Mouse (Mus musculus) embryonic fibroblast, embryonic 13.5 days (primary cell): ENCODE results near the gene Pmp22. TPM values are rescaled to one million over a fixed set of nuclear protein-coding genes. Genes with fewer than 3 reads are reported as not detected.

ENCODE experiments used
- H3K27ac ChIP-seq: 2 replicates; pipeline ENCODE4 v1.5.1; 2012; ENCODE audit warnings: low read length, control low read depth, inconsistent platforms; ENCODE audit not compliant: insufficient read depth
- H3K4me1 ChIP-seq: 2 replicates; pipeline ENCODE4 v1.6.1; 2011; ENCODE audit warnings: low read length; ENCODE audit not compliant: control insufficient read depth, insufficient read depth
- H3K4me3 ChIP-seq: 2 replicates; pipeline ENCODE4 v1.5.1; 2011; ENCODE audit warnings: mild to moderate bottlenecking, control low read depth, low read length; ENCODE audit not compliant: insufficient read depth
- CTCF ChIP-seq: IDR thresholded peaks from 2 replicates; pipeline ENCODE4 v1.5.1; 2011; ENCODE audit warnings: mild to moderate bottlenecking, control low read depth, low read length, moderate library complexity, borderline replicate concordance; ENCODE audit not compliant: insufficient read depth
- POLR2A ChIP-seq: IDR thresholded peaks from 2 replicates; pipeline ENCODE4 v1.6.1; 2011; ENCODE audit warnings: low read depth, mild to moderate bottlenecking, control low read depth, low read length, moderate library complexity
- polyA plus RNA-seq: library from polyadenylated mRNA; stranded (reverse); fragments of >200 nt; gene quantifications from 2 replicates; pipeline ENCODE4 v1.2.4, GENCODE M21; 2011; ENCODE audit warnings: low read depth; ENCODE audit not compliant: missing spikeins, insufficient read length

Gene Pmp22
- polyA plus RNA-seq, 1 experiment = 179 TPM

GRCm38 (mm10) chr11:63134742-63135482, 6.1 kb downstream of the Pmp22 start:
- no peak for TF ChIP-seq POLR2A
- no peak for TF ChIP-seq CTCF
- H3K4me1 ChIP-seq = peaks cover 14% of the 10 kb centered on the region
- H3K27ac ChIP-seq = peak overlapping the region; percentile 58
- no peak overlapping the region for H3K4me3 ChIP-seq

- Histone ChIP-seq H3K27ac (peak overlapping the region; percentile 58), H3K4me1 (peaks cover 14% of the 10 kb centered on the region), H3K4me3 (no peak overlapping the region)
- TF ChIP-seq CTCF (peak; percentile 90), POLR2A (no peak)
Observed at GRCm38 (mm10) chr11:63135622-63136021, 6.8 kb downstream of the Pmp22 start.

- TF ChIP-seq CTCF = no peak
- TF ChIP-seq POLR2A = no peak
- H3K4me1 ChIP-seq = peaks cover 14% of the 10 kb centered on the region
- no peak overlapping the region for H3K4me3 ChIP-seq
- H3K27ac ChIP-seq = peak overlapping the region; percentile 10
Observed at GRCm38 (mm10) chr11:63136205-63136604, 7.4 kb downstream of the Pmp22 start.

GRCm38 (mm10) chr11:63136836-63137416, 8.1 kb downstream of the Pmp22 start:
- no peak overlapping the region for H3K4me3 ChIP-seq
- H3K4me1 ChIP-seq = peaks cover 14% of the 10 kb centered on the region
- H3K27ac ChIP-seq = no peak overlapping the region
- TF ChIP-seq POLR2A (no peak), CTCF (no peak)

- no peak overlapping the region for H3K4me3 ChIP-seq
- H3K27ac ChIP-seq = no peak overlapping the region
- H3K4me1 ChIP-seq = peaks cover 13% of the 10 kb centered on the region
- TF ChIP-seq CTCF = no peak
- no peak for TF ChIP-seq POLR2A
Observed at GRCm38 (mm10) chr11:63138739-63139138, 10.0 kb downstream of the Pmp22 start.

GRCm38 (mm10) chr11:63142311-63142710, 13.5 kb downstream of the Pmp22 start:
- Histone ChIP-seq H3K4me1 (no peaks in the 10 kb centered on the region; the same call in 1 of the 2 replicates), H3K4me3 (no peak overlapping the region), H3K27ac (no peak overlapping the region)
- no peak for TF ChIP-seq POLR2A
- TF ChIP-seq CTCF = no peak

GRCm38 (mm10) chr11:63142816-63143215, 14.0 kb downstream of the Pmp22 start:
- H3K4me3 ChIP-seq = no peak overlapping the region
- H3K4me1 ChIP-seq = no peaks in the 10 kb centered on the region; the same call in 1 of the 2 replicates
- H3K27ac ChIP-seq = no peak overlapping the region
- TF ChIP-seq CTCF (no peak), POLR2A (no peak)

- Histone ChIP-seq H3K4me3 (no peak overlapping the region), H3K27ac (no peak overlapping the region), H3K4me1 (no peaks in the 10 kb centered on the region; the same call in 1 of the 2 replicates)
- TF ChIP-seq POLR2A = no peak
- no peak for TF ChIP-seq CTCF
Observed at GRCm38 (mm10) chr11:63143486-63143885, 14.7 kb downstream of the Pmp22 start.

GRCm38 (mm10) chr11:63146601-63147000, 17.8 kb downstream of the Pmp22 start:
- Histone ChIP-seq H3K4me3 (no peak overlapping the region), H3K27ac (no peak overlapping the region)

GRCm38 (mm10) chr11:63148276-63148675, 19.5 kb downstream of the Pmp22 start:
- Histone ChIP-seq H3K27ac (no peak overlapping the region), H3K4me1 (no peaks in the 10 kb centered on the region), H3K4me3 (no peak overlapping the region)
- TF ChIP-seq CTCF (no peak), POLR2A (no peak)

More at GRCm38 (mm10) chr11:63146601-63147000, 17.8 kb downstream of the Pmp22 start:
- H3K4me1 ChIP-seq = no peaks in the 10 kb centered on the region
- TF ChIP-seq POLR2A = no peak
- no peak for TF ChIP-seq CTCF

GRCm38 (mm10) chr11:63151857-63152256, 23.1 kb downstream of the Pmp22 start:
- TF ChIP-seq CTCF (no peak), POLR2A (no peak)
- Histone ChIP-seq H3K4me3 (no peak overlapping the region), H3K27ac (no peak overlapping the region), H3K4me1 (no peaks in the 10 kb centered on the region)
